Mouse (Mus musculus) spleen, adult 18-20 months (tissue): Measurements from ENCODE around the gene Nlrp4a.
"Not testable (repeated sequence)": the region's sequence is repeated elsewhere in the genome, so short reads cannot be mapped to it uniquely, and the experiment has no call there.

Experiments used
- DNase-seq, 2 experiments: peaks; one replicate each; pipeline ENCODE4 v3.0.0; 2022; ENCODE audit warnings: mixed read lengths in 2 of 2

Nlrp4a gene

GRCm38 (mm10) chr7:26434813-26435212 is at the start of gene Nlrp4a:
Nlrp4a (plus strand) TSS chr7:26435113.
- DNase-seq = no peak

GRCm38 (mm10) chr7:26386691-26387090 is 48.2 kb upstream of the Nlrp4a start:
- DNase-seq = not testable (repeated sequence)

- not testable (repeated sequence) for DNase-seq
These were observed 43.8 kb upstream of the Nlrp4a start for GRCm38 (mm10) chr7:26391137-26391536.

DNA sequence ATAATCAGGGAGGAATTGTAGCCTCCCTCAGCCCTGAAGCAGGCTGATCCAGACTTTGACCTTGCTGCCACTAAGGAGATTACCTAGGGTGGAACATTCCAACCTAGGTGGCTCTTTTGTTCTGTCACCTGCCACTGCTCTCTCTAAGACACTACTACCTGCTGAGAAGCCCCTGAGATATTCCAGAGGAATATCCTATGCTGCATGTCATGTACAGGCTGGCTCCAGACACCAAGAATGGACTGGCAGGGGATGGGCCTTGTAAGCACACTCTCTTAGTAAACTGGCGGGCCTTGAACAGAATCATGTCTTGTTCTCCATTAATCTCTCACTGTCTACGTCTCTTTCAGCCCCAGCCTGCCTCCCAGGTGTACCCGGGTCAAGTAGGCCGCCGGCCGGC is 43.1 kb upstream of the Nlrp4a start:
- not testable (repeated sequence) for DNase-seq

GRCm38 (mm10) chr7:26403600-26403999 is 31.3 kb upstream of the Nlrp4a start, which contains the start of gene Nlrp9c:
Nlrp9c (minus strand) TSS chr7:26403700.
- DNase-seq = not testable (repeated sequence)

DNA sequence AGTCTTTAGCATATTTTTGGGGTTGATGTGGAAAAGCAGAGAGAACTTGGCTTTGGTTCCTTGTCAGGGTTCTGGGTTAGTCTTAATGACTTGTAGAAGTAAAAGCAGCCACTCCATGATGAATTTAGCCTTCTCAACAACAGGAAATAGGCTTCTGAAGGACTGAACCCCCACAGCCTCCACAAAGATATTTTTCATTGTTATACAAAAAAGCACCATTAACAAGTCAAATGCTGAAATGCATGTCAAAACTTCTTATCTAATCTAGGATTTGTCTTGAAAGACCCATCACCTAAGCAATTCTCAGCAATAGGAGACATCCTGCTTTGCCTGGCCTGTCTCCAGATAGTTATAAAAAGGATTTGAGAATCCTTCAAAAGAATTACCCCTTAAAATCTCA is 41.8 kb downstream of the Nlrp4a start:
- DNase-seq = no peak

- DNase-seq = not testable (repeated sequence)
These were observed 54.6 kb downstream of the Nlrp4a start for GRCm38 (mm10) chr7:26489514-26489913.
